Mouse (Mus musculus): ENCODE results near the gene Scn3b.

Scn3b gene

DNA sequence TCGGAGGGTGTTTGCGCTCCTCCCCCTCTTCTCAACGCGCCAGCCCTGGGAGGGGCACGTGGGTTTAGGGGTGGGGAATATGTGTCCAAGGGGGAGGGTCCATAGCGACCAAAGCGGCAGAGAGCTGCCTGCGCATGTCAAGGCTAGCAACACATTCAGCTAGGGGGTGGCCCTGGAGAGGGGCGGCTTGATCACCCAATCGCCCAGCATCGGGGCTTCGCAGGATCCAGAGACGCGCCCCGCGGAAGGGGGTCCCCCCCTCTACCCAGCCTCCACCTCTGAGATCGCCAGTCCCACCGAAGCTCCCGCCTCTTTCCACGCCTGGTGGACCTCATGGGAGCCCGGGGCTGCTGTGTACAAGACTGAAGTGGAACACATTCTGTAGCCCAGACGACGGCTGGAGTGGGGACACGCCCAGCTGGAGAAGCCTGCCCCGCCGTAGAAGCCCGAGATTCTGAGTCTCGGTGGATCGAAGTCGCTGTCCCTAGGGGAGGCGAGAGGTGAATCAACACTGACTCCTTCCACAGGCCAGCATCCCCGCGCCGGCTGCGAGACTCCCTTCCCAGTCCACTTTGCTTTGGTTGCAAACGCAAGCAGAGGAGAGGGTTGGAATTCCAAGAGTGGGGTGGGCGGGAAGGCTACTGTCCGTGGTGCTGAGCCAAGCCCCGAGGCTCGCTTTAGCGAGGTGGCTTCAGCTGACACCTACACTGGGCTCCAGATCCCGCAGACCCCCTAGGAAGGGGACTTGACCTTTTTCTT, at the start of gene Scn3b:
Gene Scn3b, plus strand, starts transcription at position 115 of the 759 bp plus-strand sequence.
- peak; percentile 78 to 81 for DNase-seq (ENCODE audit: low spot score in 2 of 2)

DNA sequence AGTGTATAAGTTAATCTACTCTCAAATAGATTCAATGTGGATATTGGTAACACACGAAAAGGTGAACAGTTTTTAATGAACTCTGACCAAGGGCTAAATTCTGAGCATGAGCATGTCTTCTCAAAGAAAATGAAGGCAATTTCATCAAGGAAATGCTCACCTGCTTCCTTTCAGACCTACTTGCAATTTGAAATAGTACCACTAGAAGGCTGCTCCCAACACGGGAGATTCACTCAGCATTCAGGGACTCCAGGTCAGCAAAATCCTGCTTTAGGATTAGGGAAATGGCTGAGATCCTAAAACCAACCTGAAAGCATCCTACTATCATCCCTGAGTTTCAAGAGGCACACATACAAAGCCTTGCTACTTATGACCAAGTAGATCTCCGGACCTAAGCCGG, 44.7 kb upstream of the Scn3b start:
- DNase-seq (ENCODE audit: low spot score in 2 of 2) = no peak

DNA sequence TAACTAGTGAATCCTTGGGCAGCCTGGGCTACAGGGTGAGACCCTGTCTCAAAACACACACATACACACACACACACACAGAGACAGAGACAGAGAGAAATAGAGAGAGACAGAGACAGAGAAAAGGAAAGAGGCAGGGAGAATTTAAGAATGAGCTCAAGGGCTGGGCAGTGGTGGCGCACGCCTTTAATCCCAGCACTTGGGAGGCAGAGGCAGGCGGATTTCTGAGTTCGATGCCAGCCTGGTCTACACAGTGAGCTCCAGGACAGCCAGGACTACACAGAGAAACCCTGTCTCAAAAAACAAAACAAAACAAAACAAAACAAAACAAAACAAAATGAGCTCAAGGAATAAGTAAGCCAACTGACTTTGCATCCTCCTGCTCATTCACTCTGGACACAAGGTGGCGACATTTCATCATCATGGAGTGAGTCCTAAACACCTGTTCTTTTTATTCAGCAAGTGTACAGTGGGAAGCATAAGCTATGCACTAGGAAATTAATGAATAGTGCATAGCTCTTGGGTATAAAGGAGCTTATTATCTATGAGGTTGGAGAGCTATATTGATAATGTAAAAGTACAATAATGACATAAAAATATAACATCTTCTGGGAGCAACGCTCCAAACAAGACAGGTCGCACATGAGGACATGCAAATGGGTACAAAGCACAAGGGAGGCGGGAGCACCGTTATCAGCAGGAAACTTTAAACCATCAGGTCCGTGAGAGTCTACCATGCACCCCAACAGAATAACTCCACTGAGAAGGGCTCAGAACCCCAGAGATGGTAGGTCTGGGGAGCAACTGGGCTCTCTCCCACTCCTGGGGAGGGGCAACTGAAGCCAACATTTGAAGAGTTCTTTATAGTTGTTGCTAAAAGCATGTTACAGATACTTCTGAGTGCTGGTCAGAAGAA, 40.9 kb upstream of the Scn3b start:
- DNase-seq (ENCODE audit: low spot score in 2 of 2) = peak; percentile 66 to 73

DNA sequence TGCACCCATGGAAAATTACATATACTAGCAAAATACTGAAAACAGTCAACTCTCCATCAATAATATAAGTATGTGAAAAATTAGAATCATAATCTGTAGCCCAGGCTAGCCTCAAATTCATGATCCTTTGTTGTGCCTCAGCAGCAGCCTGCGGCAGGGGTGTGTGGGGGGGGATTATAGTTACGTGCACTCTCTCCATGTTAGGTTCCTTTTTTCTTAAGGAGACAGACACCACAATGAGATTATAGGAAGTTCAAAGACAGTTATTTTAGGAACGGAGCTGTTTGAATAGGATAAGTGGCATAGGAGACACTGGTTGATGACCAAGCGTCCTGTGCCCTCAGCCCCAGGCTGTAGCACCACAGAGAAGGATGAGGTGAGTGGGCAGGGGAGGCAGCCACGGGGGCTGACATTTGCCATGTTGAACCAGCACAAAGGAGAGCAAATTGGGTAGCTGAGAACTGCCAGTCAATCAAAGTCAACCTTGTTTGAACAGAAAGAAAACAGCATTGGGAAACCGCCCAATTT, 40.1 kb upstream of the Scn3b start:
- DNase-seq (ENCODE audit: low spot score in 2 of 2) = no peak

DNA sequence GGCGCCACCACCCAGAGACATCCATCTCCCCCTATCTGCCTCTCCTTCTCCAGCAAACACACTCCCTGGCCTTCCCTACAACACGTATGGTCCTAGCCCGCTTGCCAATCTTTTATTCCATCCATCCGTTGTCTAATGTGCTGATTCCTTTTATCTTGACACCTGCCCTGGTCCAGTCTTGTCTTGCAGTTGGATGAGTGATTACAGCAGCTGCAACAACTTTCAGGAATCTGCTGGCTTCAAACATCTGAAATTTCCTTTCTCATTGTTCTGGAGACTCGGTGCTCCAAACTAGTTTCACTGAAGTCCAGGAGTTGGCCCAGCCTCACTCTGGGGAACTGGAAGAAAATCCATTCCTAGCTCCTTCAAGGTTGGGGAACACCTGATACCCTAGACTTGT, 39.5 kb upstream of the Scn3b start:
- DNase-seq (ENCODE audit: low spot score in 2 of 2) = no peak

DNA sequence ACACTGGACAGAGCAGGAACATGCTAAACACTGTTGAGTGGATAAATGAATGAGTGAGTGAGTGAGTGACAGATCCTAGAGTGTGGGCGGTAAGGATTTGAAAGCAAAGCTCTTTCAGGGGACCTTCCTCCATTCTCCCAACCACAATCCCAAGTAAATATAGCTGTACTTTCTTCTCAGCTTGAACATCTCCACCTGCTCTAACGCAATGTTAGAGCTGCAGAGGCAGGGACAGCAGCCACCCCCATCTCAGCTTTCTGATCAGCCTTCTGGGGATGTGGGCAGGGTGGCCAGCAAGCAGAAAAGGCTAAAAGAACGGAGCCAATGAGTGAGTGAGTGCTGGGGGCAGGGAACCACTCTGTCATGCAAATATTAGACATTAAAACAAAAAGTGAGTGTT, 38.0 kb upstream of the Scn3b start:
- no peak for DNase-seq (ENCODE audit: low spot score in 2 of 2)

DNA sequence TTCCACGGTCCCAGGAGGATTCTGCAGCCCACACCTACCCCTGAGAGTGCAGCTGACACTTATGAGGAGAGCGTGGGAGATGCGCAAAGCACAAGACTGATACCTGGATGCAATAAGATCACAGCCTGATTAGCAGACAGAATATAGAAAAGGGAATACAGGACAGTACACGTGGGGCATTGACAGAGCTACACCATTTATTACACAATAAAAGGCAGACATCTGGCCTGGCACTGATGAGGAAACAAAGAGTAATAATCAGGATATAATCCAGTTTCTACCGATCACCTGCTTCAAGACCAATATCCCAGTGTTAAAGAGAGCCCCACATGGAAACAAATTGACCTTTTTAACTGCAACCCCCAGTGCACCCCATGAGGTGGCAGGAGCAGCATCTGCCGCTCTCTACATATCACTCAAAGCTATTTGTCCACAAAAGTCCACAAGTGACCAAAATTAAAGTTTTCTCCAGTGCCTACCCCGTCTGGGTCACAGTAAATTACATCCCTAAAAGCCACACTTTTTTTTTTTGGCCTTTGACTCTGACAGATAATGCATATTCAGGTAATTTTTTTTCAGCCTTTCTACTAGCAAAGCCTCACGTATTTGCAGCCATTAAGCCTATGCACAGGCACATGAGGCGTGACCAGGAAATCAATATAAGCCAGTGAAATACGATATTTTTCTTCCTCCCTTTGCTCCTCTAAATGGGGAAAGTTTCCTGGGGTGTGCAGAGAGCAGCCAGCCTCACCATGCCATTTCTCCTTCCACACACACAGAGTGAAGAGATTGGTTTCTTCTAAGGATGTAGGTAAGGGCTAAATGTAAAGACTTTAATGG, 34.6 kb upstream of the Scn3b start:
- DNase-seq (ENCODE audit: low spot score in 2 of 2) = no peak

DNA sequence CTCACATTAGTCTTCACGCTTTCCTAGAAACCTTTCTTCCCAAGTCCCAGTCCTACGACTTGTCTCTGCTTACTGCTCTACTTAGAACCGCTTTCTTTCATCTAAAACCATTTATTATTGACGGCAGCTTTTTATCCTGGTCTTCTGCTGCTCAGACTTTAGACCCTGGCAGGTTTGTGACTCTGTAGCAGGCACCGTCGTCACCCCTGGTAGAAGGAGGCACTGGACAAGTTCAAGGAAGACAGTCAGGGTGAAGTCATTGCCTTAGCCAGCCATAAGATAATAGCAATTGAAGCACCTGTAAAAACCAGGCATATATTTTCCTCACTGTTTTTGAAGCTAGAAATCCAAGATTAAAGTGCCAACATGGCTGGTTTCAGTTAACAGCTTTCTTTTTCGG, 33.8 kb upstream of the Scn3b start:
- DNase-seq (ENCODE audit: low spot score in 2 of 2) = no peak

DNA sequence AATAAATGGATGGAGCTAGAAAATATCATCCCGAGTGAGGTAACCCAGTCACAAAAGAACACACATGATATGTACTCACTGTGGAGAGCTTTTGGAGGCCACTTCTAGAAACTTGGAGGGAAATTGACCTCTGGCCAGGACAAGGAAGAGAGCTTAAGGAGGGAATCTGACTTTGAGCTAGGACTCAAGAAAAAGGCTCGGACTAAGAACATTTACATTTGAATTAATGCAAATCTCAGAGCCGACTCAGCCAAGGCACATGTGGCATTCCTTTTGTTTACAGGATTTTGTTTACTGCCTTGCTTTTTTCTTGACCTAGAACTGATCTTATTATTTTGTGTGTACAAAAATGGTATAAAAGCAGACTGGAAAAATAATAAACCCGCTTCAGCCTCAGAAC, 29.3 kb upstream of the Scn3b start:
- DNase-seq (ENCODE audit: low spot score in 2 of 2) = no peak

DNA sequence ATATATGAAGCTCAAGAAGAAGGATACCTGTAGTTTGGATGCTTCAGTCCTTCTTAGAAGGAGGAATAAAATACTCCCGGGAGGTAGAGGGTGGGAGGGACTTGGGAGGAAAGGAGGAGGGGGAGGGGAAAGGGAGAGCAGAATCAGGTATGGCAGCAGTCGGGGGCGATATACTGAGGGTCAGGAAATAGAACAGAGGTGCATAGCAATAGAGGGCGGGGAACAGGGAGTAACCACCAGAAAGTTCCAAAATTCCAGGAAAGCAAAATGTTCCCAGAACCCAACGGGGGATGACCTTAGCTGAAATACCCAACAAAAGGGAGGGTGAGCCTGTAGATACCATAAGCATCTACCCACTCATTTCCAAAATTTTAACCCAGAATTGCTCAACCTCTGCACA, 28.7 kb upstream of the Scn3b start:
- DNase-seq (ENCODE audit: low spot score in 2 of 2) = no peak

DNA sequence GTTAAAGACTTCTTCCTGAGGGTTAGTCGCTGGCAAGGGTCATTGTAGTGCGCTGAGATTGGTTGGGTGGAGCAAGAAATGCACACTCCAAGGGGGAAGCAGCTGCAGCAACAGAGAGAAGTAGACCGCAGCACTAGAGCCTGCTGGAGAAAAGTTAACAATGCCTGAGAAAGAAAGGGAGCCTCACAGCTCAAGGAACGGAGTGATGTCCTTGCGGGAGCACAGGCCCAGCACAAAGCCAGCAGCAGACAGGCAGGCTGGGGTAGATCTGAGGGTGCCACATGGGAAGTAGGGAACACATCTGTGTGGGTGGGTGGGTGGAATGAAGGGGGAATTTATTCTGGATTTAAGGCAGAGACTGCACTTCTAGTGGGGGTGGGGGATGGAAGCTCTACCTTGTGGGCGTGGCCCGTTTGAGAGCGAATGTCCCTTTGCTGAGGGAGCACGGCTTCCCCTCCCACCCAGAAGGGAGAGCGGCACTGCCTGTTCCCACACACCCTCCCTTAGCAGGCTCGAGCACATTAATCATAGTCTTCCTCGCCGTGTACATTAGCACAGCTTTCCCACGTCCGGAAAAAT, 27.7 kb upstream of the Scn3b start:
- peak; percentile 64 to 72 for DNase-seq (ENCODE audit: low spot score in 2 of 2)

DNA sequence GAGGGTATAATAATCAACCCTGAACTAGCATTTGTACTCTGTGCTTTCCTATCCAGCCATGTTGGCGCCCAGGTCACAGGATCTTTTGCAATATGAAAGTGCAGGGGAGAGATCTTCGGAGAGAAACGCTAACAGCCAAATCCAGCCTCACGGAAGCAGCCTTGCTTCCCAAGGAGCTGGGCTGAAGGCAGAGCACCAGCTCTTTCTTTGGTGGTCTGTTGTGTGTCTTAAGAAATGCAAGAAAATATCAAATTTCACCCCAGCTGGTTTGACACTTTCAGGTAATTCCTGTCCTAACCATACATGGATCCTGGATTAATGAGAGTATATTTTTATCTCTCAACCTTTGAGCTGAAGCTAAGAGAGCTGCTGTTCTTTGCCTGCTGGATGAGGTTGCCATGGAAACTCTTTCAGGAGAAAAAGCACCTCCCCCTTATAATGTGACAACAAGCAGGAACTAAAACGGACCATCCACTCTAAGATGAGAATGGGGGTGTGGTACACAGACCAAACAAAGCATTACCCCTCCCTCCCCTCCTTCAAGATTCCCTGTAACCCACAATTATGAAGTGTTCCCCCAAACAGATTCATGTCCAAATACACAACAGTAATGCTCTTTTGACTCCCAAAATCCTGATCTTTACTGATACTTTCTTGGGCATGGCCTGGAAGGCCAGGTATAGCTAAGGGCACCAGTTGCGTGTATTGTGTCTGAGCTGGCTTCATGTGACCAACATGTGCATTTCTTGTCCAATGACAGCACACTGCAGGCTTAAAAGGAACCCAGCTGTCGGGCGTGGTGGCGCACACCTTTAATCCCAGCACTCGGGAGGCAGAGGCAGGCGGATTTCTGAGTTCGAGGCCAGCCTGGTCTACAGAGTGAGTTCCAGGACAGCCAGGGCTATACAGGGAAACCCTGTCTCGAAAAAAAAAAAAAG, 26.8 kb upstream of the Scn3b start:
- DNase-seq (ENCODE audit: low spot score in 2 of 2) = peak; percentile 50 to 52

DNA sequence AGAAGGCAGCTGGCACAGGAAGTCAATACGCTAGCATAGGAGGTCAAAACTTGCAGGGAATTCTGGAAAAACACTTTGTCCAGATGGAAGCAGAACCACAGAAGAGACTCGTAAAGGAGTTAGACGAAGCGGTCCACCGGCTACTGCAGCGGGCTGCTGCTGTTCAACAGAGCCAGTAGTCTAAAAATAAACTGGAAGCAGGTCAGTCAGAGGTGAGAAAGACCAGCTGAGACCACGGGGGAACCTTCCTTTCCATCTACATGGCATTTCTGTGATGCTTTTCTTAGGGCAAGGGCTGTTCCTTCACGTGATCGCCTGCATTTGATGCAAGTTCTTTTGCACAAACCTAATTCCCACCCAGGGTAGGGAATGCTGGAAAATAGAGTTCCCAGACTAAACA, 23.6 kb upstream of the Scn3b start:
- DNase-seq (ENCODE audit: low spot score in 2 of 2) = no peak

DNA sequence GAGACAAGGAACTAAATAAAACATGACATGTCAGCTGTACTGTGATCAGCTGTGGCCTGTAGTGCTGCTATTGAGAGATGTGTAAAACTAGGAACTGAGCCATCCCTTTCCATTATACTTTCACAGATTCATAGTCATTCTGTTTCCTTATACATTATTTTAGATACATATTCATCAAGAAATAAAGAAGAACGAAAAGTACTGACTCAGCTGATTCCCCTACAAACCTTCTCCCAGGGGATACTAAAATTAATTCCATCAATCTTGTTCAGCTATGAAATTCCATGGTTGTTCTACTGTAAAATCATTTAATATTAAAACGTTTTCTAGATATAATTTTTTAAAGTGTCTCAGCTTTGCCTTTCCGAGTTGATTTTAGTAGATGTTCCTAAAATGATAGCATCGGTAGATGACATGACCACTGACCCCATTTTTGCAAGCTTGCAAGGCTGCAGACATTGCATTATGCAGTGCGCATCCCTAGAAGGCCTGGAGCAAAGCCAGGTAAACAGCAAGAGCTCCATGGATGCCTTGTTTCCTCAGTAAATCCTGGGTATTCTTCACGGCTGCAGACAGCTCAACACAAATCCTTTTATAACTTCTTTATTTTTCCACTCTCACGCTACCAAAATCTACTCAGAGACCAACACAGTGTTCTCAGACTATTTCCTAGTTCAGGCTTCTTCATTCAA, 22.9 kb upstream of the Scn3b start:
- no peak for DNase-seq (ENCODE audit: low spot score in 2 of 2)

DNA sequence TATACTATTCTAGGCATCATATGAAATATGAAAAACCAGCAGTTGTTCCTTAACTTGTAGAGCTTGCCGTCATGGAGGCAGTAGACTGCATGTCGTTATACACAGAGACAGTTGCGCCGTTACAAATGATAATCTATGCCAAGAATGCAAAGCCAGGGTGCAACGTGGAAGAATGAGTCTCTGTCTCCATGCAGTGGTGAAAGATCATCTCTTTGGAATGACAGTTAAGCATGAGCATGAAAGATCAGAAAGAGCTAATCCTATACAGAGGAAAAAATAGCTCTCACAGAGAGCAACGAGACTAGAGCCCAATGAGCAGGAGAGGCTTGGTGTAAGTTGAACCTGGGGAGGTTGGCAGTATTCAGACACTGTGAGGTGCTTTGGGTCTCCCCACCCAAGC, 22.3 kb upstream of the Scn3b start:
- no peak for DNase-seq (ENCODE audit: low spot score in 2 of 2)

DNA sequence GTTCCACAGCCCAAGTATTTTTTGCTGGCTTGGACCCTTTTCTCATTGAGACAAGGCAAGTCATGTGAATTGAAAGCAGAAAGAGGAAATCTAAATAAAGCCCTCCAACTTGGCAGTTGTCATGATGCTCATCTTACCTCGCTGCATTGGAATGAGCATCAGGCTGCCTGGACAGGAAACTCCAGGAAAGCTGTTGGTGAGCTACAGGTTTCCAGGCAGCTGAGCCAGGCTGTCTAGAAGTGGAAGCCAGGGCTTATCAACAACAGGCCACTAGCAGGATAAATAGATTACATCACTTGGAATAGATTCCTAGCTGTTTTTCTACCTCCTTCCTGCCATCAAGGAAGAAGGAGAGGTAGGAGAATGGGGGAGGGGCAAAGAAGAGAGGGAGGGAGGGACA, 19.9 kb upstream of the Scn3b start:
- DNase-seq (ENCODE audit: low spot score in 2 of 2) = no peak

DNA sequence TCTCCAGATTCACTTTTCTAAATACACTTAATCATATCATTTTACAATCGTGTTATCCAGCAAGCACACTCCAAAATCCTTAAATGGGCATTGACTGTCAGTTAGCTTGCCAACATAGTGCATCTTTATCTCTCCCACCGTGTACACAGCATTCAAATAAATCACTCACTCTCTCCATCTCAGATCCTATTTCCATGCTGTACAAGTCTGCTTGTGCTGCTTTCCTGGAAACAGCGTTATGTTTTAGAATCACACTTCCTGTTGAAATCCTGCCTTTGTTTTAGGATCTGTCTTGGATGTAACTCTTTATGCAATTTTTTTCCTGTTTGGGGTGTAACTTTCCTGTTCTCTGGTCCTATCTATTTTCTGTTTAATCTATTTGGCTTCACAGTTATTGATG, 16.6 kb upstream of the Scn3b start:
- no peak for DNase-seq (ENCODE audit: low spot score in 2 of 2)

DNA sequence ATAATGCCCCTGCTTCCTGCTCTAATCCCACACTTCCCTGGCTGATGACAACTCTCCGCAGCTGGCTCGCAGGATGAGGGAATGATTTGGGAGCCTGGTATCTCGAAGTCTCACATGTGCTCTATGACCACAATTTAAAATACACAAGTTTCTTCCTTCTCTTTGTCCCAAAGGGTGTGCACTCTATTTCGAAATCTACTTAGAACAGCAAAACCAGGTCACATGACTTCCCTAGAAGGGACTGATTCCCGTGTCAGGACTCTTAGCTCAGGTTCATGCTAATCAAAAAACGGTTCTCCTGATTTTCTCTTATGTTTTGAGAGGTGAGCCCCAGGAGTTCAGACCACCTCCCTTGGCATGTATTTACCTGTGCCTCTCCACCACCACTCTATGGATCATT, 5.1 kb upstream of the Scn3b start:
- DNase-seq (ENCODE audit: low spot score in 2 of 2) = no peak

DNA sequence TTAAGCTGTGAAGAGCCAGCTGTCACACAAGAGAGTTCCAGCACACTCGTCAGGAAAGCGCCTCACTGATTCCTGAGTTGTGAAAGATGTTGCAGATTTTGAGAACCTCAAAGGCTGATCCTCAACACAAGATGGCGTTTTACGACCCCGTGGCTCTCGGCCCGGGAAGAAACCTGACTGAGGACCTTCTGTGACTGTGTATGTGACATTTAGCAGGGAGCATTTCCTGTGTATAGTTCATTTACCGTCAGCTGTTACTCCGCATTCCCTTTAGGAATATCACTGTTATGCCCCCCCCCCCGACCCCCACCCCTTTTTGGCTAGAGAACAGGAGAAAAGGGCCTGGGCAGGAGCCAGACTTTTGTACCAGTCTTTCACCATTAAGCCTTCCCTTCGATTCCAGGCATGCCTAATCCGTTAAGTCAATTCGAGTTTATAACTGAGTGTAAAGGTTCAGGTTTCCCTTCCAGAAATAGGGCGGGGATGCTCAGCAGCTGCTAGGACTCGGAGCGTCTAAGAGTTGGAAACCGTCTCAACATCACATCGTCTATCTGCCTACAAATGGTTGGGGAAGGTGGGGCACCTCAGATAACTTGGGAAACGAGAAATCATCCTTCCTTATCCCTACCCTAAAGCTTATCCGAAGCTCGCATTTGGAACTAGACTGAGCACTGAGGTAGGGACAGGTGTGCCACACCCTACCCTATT, 823 bp upstream of the Scn3b start:
- no peak for DNase-seq (ENCODE audit: low spot score in 2 of 2)
